Mouse (Mus musculus) heart, embryonic 12.5 days (tissue): ENCODE measurements around the gene Msh6. TPM values are rescaled to one million over a fixed set of nuclear protein-coding genes. Genes with fewer than 3 reads are reported as not detected.

ENCODE experiments used
- ATAC-seq: fragments of 200-750 bp; cut with Nextera tagmentation; 2 replicates; pipeline ENCODE4 v1.8.0; 2017; ENCODE audit warnings: moderate TSS enrichment, moderate library complexity; ENCODE audit not compliant: insufficient number of reproducible peaks, low FRiP score
- H3K27ac ChIP-seq: fragments of 300-500 bp; sonication (generic); 2 replicates; pipeline ENCODE4 v1.5.1; 2016; ENCODE audit warnings: mild to moderate bottlenecking, moderate library complexity; ENCODE audit not compliant: poor library complexity, severe bottlenecking
- H3K27me3 ChIP-seq: fragments of 300-500 bp; sonication (generic); replicated peaks from 2 replicates; pipeline ENCODE4 v1.6.1; 2016; ENCODE audit warnings: mild to moderate bottlenecking, moderate library complexity
- H3K36me3 ChIP-seq: fragments of 300-500 bp; sonication (generic); 2 replicates; pipeline ENCODE4 v1.6.1; 2016; ENCODE audit warnings: mild to moderate bottlenecking, moderate library complexity
- H3K4me1 ChIP-seq: fragments of 300-500 bp; sonication (generic); replicated peaks from 2 replicates; pipeline ENCODE4 v1.6.1; 2016; ENCODE audit warnings: mild to moderate bottlenecking
- H3K4me2 ChIP-seq: fragments of 300-500 bp; sonication (generic); 2 replicates; pipeline ENCODE4 v1.6.1; 2016; ENCODE audit warnings: mild to moderate bottlenecking, moderate library complexity
- H3K4me3 ChIP-seq: fragments of 300-500 bp; sonication (generic); 2 replicates; pipeline ENCODE4 v1.5.1; 2016; ENCODE audit warnings: mild to moderate bottlenecking
- H3K9ac ChIP-seq: fragments of 300-500 bp; sonication (generic); 2 replicates; pipeline ENCODE4 v1.6.1; 2016; ENCODE audit warnings: mild to moderate bottlenecking, moderate library complexity
- H3K9me3 ChIP-seq: fragments of 300-500 bp; sonication (generic); replicated peaks from 2 replicates; pipeline ENCODE4 v1.6.1; 2016; ENCODE audit warnings: mild to moderate bottlenecking, moderate library complexity
- WGBS: fragments of 180-500 bp; shearing (Covaris S2); methylation state at CpG from one replicate; pipeline ENCODE4 v1.1.7; 2016; 5-methylcytosine and 5-hydroxymethylcytosine counted together
- polyA plus RNA-seq: library from polyadenylated mRNA; unstranded; fragments of >200 nt; fragmentation: Nextera tagmentation; extraction: Ambion mirVana; gene quantifications from 2 replicates; pipeline ENCODE4 v1.2.1, GENCODE M21; 2016

Gene Msh6
- polyA plus RNA-seq, 1 experiment from 2014 or later: 43.3 TPM

GRCm38 (mm10) chr17:88023924-88024323 lies 49.1 kb downstream of the Msh6 start:
- H3K27ac ChIP-seq: no peak overlapping the region
- H3K9me3 ChIP-seq: no peaks in the 10 kb centered on the region
- peaks cover 10% of the 10 kb centered on the region; the same call in 1 of the 2 replicates for H3K4me1 ChIP-seq
- no peak overlapping the region for H3K4me2 ChIP-seq
- ATAC-seq: no peak
- no peak overlapping the region for H3K4me3 ChIP-seq
- 75% methylated on average over 1 of the region's 1 CpGs for WGBS
- H3K36me3 ChIP-seq: no peaks in the 10 kb centered on the region
- no peaks in the 10 kb centered on the region for H3K27me3 ChIP-seq
- no peak overlapping the region for H3K9ac ChIP-seq

GRCm38 (mm10) chr17:88025227-88025626 lies 50.4 kb downstream of the Msh6 start:
- Histone ChIP-seq H3K4me2 (no peak overlapping the region), H3K9me3 (no peaks in the 10 kb centered on the region), H3K27ac (no peak overlapping the region), H3K27me3 (no peaks in the 10 kb centered on the region), H3K4me1 (peaks cover 11% of the 10 kb centered on the region), H3K36me3 (no peaks in the 10 kb centered on the region), H3K4me3 (no peak overlapping the region), H3K9ac (no peak overlapping the region)
- ATAC-seq: no peak
- 52% methylated on average over 4 of the region's 4 CpGs for WGBS

- Histone ChIP-seq H3K4me3 (no peak overlapping the region), H3K9ac (no peak overlapping the region), H3K4me2 (no peak overlapping the region), H3K4me1 (peaks cover 22% of the 10 kb centered on the region), H3K36me3 (no peaks in the 10 kb centered on the region), H3K27me3 (no peaks in the 10 kb centered on the region), H3K9me3 (no peaks in the 10 kb centered on the region), H3K27ac (no peak overlapping the region)
- no peak for ATAC-seq
- WGBS: 78% methylated on average over 17 of the region's 17 CpGs
Measured at GRCm38 (mm10) chr17:88029194-88029970, 54.5 kb downstream of the Msh6 start.

GRCm38 (mm10) chr17:88031755-88032154 lies 56.9 kb downstream of the Msh6 start:
- Histone ChIP-seq H3K27ac (no peak overlapping the region), H3K4me1 (peaks cover 22% of the 10 kb centered on the region), H3K9ac (no peak overlapping the region), H3K4me2 (no peak overlapping the region), H3K36me3 (no peaks in the 10 kb centered on the region), H3K27me3 (no peaks in the 10 kb centered on the region), H3K9me3 (no peaks in the 10 kb centered on the region), H3K4me3 (no peak overlapping the region)
- ATAC-seq: no peak
- WGBS: 75% methylated on average over 5 of the region's 5 CpGs

DNA sequence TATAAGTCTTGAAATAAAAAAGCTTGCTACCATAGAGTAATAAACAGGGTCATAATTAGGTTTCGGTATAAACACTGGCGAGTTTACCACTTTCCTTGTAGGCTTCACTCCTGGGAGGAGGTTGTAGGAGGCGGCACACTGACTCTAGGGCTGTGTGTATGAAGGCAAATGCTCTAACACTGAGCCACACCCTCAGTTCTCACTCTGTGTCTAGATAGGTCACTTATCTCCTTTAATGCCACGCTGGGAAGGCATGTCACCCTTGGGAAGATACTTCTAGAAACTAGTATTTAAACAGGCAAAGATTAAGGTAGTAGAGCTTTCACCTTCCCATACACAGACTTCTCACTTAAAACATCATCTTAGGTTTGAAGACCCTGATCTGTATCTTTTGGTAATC lies 59.6 kb downstream of the Msh6 start:
- no peaks in the 10 kb centered on the region for H3K36me3 ChIP-seq
- no peak overlapping the region for H3K27ac ChIP-seq
- 69% methylated on average over 4 of the region's 4 CpGs for WGBS
- no peak overlapping the region for H3K4me3 ChIP-seq
- H3K4me2 ChIP-seq: no peak overlapping the region
- H3K9ac ChIP-seq: no peak overlapping the region
- H3K4me1 ChIP-seq: peaks cover 22% of the 10 kb centered on the region
- H3K27me3 ChIP-seq: no peaks in the 10 kb centered on the region
- no peak for ATAC-seq
- H3K9me3 ChIP-seq: no peaks in the 10 kb centered on the region

Other genes with a start within 250 kb of the Msh6 start
- 0.11 and 0.13 TPM in 2 replicates for gene Kcnk12, start 177.1 kb upstream of the Msh6 start, polyA plus RNA-seq
- gene Rpl36-ps4, start 54.1 kb upstream of the Msh6 start, polyA plus RNA-seq: not detected in 2 replicates
- gene Fbxo11, start 90.2 kb downstream of the Msh6 start, polyA plus RNA-seq: 13.3 and 16.0 TPM in 2 replicates